Mouse (Mus musculus): ENCODE measurements around the gene Tnfaip8l2. TPM values are rescaled to one million over a fixed set of nuclear protein-coding genes. Genes with fewer than 3 reads are reported as not detected.
A peak's percentile ranks its signal among the peaks of the same experiment; 100 is the strongest.

Tnfaip8l2 gene
- polyA plus RNA-seq, 1 experiment from 2014 or later, result 6.0 TPM

DNA sequence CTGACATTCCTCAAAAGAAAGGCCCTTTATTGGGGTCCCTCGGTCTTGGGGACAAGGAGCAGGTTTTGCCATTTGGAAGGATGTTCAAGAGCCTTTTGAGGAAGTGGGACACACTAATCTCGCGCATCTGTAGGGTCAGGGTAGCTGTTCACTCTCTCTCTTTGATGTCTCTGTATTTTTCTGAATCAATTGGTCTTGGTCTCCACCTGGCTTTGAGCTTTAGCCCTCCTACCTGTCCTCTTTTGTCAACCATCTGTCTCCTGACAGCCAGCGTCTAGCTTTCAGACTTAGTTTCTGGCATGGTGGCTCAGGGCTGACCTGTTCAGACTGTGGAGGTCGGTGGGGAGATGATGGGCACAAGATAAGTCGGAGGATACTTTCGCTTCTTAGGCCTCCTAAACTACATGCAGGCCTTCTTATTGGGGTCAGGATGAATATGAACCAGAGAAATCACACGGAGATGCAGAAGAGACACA is 17.4 kb upstream of the Tnfaip8l2 start:
- ATAC-seq (ENCODE audit: low read depth) (no peak), DNase-seq (no peak)
- Histone ChIP-seq H3K27ac (no peak overlapping the region), H3K4me3 (replicated peaks) (peak overlapping the region; percentile 68), H3K4me2 (peak overlapping the region; percentile 95), H3K4me1 (replicated peaks) (peaks cover 28% of the 10 kb centered on the region), H3K27me3 (peaks cover 52% of the 10 kb centered on the region), H3K9ac (peak overlapping the region; percentile 63), H3K9me3 (replicated peaks) (no peaks in the 10 kb centered on the region), H3K36me3 (no peaks in the 10 kb centered on the region)
- 9% methylated on average over 8 of the region's 8 CpGs for WGBS (ENCODE audit: insufficient replicate concordance)

DNA sequence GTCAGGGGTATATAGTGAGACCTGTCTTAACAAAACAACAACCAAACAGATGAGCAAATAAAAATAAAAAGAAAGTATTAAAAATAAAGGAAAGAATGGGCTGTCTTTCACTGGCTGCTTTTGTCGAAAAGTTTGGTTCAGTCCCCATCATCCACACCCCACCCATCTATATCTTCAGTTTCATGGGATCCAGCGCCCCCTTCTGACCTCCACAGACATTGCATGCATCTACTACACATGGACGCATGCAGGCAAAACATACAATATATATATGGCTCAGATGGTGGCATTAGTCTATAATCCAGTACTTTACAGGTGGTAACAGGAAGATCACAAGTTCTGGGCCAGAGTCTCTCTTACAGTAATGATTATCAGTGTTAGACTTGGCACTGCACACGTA is 11.7 kb upstream of the Tnfaip8l2 start:
- 0 out of 2 replicates have a peak, but pooled peaks have one; percentile 36 for ATAC-seq (ENCODE audit: low read depth)
- H3K27me3 ChIP-seq, result peaks cover 2% of the 10 kb centered on the region
- no peaks in the 10 kb centered on the region for H3K4me1 ChIP-seq (replicated peaks)
- H3K9me3 ChIP-seq (replicated peaks), result no peaks in the 10 kb centered on the region
- H3K4me3 ChIP-seq (replicated peaks), result no peak overlapping the region
- H3K27ac ChIP-seq, result no peak overlapping the region
- 31% methylated on average over 4 of the region's 4 CpGs for WGBS (ENCODE audit: insufficient replicate concordance)
- peak; percentile 51 for DNase-seq
- no peak overlapping the region for H3K4me2 ChIP-seq
- H3K9ac ChIP-seq, result no peak overlapping the region
- H3K36me3 ChIP-seq, result no peaks in the 10 kb centered on the region

DNA sequence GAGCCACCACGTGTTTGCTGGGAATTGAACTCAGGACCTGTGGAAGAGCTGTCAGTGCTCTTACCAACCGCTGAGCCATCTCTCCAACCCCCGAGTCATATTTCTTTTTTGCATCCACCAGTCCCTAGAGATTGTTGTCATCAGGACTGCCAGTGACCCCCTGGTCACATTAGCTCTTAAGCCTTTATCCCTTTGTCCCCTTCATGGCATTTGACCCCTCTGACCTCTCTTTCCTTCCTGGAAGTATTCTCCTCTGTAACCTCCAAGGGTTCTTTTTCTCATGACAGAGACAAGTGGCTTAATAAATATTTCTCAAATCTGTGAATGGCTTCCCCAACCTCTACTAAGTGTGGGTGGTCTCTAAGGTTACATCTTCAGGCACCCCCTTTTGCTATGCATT is 5.8 kb upstream of the Tnfaip8l2 start:
- Histone ChIP-seq H3K9me3 (replicated peaks) (no peaks in the 10 kb centered on the region), H3K27me3 (no peaks in the 10 kb centered on the region), H3K4me2 (no peak overlapping the region), H3K4me1 (replicated peaks) (no peaks in the 10 kb centered on the region), H3K27ac (no peak overlapping the region), H3K4me3 (replicated peaks) (no peak overlapping the region), H3K36me3 (no peaks in the 10 kb centered on the region), H3K9ac (no peak overlapping the region)
- DNase-seq, result no peak
- 54% methylated on average over 3 of the region's 3 CpGs for WGBS (ENCODE audit: insufficient replicate concordance)
- ATAC-seq (ENCODE audit: low read depth), result no peak

DNA sequence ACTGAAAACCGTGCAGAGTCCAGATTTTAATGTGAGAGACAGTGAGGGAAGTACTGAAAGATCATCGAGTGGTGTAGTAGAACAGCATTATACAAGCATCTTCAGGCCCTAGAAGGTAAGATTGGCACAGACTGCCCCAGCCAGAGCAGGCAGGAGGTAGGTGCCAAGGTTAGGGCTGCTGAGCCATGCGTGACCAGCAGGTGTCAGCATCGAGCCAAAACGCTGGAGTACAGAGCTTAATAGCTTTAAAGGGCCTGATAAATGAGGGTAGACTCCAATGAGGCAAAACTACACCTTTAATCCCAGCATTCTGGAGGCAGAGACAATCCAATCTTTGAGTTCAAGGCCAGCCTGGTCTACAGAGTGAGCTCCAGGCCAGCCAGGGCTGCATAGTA is 454 bp upstream of the Tnfaip8l2 start:
- DNase-seq, result peak; percentile 73
- ATAC-seq (ENCODE audit: low read depth), result peak; percentile 72
- Histone ChIP-seq H3K4me1 (replicated peaks) (peaks cover 24% of the 10 kb centered on the region), H3K9ac (no peak overlapping the region), H3K9me3 (replicated peaks) (no peaks in the 10 kb centered on the region), H3K4me3 (replicated peaks) (peak overlapping the region; percentile 27; the same call in 1 of the 2 replicates), H3K36me3 (peaks cover 17% of the 10 kb centered on the region), H3K27me3 (no peaks in the 10 kb centered on the region), H3K4me2 (peak overlapping the region; percentile 47), H3K27ac (no peak overlapping the region)
- WGBS (ENCODE audit: insufficient replicate concordance), result 9% methylated on average over 5 of the region's 5 CpGs

DNA sequence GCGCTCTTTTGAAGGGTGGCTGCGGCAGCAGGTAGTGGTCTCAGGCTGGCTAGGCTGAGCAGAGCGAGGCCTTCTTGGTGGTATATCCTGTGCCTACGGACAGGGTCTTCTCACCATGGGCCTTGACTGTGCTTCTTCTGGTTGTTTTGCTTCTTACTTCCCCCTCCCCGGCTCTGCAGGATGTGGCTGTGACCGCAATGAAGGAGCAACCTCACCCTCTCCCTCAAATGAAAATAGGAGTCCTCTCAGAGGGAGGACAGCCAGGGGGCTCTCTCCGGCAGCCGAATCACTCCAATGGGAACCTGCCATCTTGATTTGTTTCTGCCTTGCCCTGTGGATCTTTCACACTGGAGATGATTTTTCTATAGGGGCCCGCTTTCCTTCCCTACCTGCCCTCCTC is 686 bp downstream of the Tnfaip8l2 start:
- peak overlapping the region; percentile 47 for H3K4me2 ChIP-seq
- H3K4me3 ChIP-seq (replicated peaks), result peak overlapping the region; percentile 27
- H3K9ac ChIP-seq, result no peak overlapping the region

DNA sequence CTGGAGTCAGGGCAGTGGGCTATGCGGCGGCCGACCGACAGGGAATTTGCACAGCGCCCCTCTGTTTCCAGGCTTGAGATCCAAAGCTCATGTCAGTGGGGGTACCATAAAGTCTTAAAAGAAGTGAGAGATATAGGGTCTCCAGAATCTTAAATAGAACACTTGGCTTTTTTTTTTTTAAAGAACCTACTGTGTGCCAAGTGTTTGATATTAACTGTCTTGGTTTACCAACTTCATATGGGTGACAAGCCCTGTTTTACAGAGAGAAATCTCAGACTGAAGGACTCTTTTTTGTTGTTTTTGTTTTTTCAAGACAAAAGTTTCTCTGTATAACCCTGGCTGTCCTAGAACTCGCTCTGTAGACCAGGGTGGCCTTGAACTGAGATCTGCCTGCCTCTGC is 1.4 kb downstream of the Tnfaip8l2 start:
- Histone ChIP-seq H3K36me3 (peaks cover 17% of the 10 kb centered on the region), H3K4me2 (peak overlapping the region; percentile 34; the same call in 1 of the 2 replicates), H3K27ac (peak overlapping the region; percentile 40), H3K9ac (no peak overlapping the region), H3K9me3 (replicated peaks) (no peaks in the 10 kb centered on the region), H3K4me3 (replicated peaks) (0 out of 2 replicates have a peak overlapping the region, but pooled peaks have one; percentile 27), H3K4me1 (replicated peaks) (peaks cover 35% of the 10 kb centered on the region), H3K27me3 (no peaks in the 10 kb centered on the region)
- 87% methylated on average over 6 of the region's 6 CpGs for WGBS (ENCODE audit: insufficient replicate concordance)
- DNase-seq (no peak), ATAC-seq (ENCODE audit: low read depth) (no peak)

More for the DNA sequence above, 686 bp downstream of the Tnfaip8l2 start:
- Histone ChIP-seq H3K36me3 (peaks cover 17% of the 10 kb centered on the region), H3K9me3 (replicated peaks) (no peaks in the 10 kb centered on the region), H3K27ac (peak overlapping the region; percentile 40), H3K27me3 (no peaks in the 10 kb centered on the region), H3K4me1 (replicated peaks) (peaks cover 29% of the 10 kb centered on the region)
- DNase-seq (no peak), ATAC-seq (ENCODE audit: low read depth) (no peak; the same call in 1 of the 2 replicates)
- WGBS (ENCODE audit: insufficient replicate concordance), result 42% methylated on average over 9 of the region's 9 CpGs

DNA sequence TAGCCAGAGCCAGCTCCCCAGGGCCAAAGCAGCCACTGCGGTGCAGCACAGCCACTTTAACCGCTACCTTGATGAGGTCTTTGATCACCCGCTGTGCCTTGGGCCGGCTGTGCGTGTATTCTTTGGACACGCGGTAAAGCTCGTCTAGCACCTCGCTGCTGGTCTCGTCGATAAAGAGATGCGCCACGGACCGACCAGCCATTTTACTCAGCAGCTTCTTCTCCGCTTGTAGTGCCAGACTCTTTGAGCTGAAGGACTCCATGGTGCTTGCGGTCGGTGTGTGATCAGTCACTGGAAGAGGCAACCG is 1.9 kb downstream of the Tnfaip8l2 start:
- Histone ChIP-seq H3K4me2 (peak overlapping the region; percentile 34; the same call in 1 of the 2 replicates), H3K27me3 (no peaks in the 10 kb centered on the region), H3K9me3 (replicated peaks) (no peaks in the 10 kb centered on the region), H3K4me3 (replicated peaks) (no peak overlapping the region), H3K9ac (no peak overlapping the region), H3K27ac (peak overlapping the region; percentile 18; the same call in 1 of the 2 replicates), H3K36me3 (peaks cover 17% of the 10 kb centered on the region), H3K4me1 (replicated peaks) (peaks cover 41% of the 10 kb centered on the region)
- DNase-seq, result no peak
- no peak for ATAC-seq (ENCODE audit: low read depth)
- 65% methylated on average over 18 of the region's 18 CpGs for WGBS (ENCODE audit: insufficient replicate concordance)

DNA sequence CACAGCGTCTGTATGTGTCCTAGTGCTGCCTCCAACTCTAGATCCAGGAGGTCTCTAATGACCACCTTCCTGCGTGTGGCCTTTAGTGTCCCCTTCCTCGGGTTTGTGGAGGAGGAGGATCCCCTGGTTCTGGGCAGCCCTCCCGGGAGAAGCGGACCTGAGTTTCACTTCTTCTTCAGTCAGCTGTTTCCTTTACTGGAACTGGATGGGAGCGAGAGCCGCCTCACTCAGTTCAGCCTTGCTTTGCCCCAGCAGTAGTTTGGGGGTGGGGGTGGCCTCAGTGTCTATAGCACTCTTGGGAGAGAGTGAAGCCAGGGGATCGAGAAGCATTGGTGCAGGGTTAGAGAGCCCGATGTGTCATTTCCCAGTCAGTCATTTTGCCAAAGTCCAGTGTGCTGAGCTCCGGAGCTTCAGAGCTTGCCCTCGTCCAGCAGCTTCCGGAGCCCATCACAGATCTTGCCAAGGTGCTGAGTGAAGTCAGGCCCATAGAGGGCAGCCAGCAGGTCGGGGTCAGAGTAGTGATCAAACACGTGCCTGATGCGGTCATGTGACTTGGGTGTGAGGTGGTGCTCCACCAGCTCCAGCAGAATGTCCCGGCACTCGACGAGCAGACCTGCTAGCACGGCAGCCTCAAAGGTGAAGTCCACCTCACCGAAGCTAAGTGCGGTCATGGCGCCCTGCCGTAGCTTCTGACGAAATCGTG is 2.4 kb downstream of the Tnfaip8l2 start:
- no peaks in the 10 kb centered on the region for H3K27me3 ChIP-seq
- peaks cover 46% of the 10 kb centered on the region for H3K4me1 ChIP-seq (replicated peaks)
- no peaks in the 10 kb centered on the region for H3K9me3 ChIP-seq (replicated peaks)
- no peak overlapping the region; the same call in 1 of the 2 replicates for H3K27ac ChIP-seq
- no peak overlapping the region for H3K4me3 ChIP-seq (replicated peaks)
- DNase-seq, result no peak
- peaks cover 17% of the 10 kb centered on the region for H3K36me3 ChIP-seq
- H3K4me2 ChIP-seq, result peak overlapping the region; percentile 34
- 0 out of 2 replicates have a peak, but pooled peaks have one; percentile 19 for ATAC-seq (ENCODE audit: low read depth)
- no peak overlapping the region for H3K9ac ChIP-seq
- 58% methylated on average over 25 of the region's 25 CpGs for WGBS (ENCODE audit: insufficient replicate concordance)

DNA sequence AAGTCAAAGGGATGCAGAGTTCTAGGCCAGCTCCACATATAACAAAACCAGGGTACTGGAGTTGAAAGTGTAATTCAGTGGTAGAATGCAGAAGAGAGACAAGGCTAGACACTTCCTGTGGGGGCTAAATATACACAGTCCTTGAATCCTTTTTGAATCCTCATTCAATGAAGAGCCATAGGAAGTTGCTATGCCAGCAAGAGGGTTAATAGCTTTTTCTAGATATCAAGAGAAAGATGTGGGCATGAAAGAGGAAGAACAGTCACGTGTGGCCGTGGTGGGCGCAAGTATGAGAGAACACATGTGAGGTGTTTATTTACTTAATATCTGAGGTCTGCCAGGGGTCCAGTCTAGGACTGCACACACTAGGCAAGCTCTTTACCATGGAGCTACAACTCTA is 5.8 kb downstream of the Tnfaip8l2 start:
- Histone ChIP-seq H3K9ac (no peak overlapping the region), H3K27ac (peak overlapping the region; percentile 61)

DNA sequence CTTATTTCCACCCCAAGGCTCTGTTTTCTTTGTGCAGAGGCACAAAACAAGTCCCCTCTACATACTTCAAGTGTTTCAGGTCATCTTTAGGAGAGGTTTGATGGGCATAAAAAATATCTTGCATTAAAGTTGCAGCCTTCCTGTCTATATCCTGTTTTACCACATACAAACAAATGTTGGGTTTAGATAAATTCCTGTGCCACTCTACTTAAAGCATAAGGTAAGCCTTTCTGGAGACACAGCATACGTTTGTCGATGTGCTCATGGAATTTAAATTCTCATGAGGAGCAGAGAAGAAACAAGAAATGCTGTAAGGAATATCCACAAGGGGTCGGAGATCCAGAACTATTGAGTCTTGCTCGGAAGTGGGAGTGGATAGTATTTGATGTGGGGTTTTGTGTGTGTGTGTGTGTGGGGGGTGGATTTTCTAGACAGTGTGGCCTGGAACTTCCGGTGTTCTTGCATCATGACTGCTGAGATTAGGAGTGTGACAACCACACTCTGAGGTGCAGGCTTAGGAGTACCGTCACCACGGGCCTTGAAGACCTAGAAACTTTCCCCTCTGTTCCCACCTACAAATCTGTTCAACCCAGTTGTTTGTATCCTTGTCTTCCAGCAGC is 6.6 kb downstream of the Tnfaip8l2 start:
- H3K27ac ChIP-seq, result peak overlapping the region; percentile 61
- H3K4me2 ChIP-seq, result peak overlapping the region; percentile 78
- H3K27me3 ChIP-seq, result no peaks in the 10 kb centered on the region
- H3K4me1 ChIP-seq (replicated peaks), result peaks cover 41% of the 10 kb centered on the region
- peaks cover 20% of the 10 kb centered on the region for H3K36me3 ChIP-seq
- ATAC-seq (ENCODE audit: low read depth), result no peak
- H3K9ac ChIP-seq, result peak overlapping the region; percentile 67
- no peaks in the 10 kb centered on the region for H3K9me3 ChIP-seq (replicated peaks)
- WGBS (ENCODE audit: insufficient replicate concordance), result 33% methylated on average over 7 of the region's 7 CpGs
- DNase-seq, result no peak
- peak overlapping the region; percentile 61 for H3K4me3 ChIP-seq (replicated peaks)

More for the DNA sequence above, 5.8 kb downstream of the Tnfaip8l2 start:
- Histone ChIP-seq H3K27me3 (no peaks in the 10 kb centered on the region), H3K9me3 (replicated peaks) (no peaks in the 10 kb centered on the region), H3K4me2 (peak overlapping the region; percentile 78), H3K36me3 (peaks cover 23% of the 10 kb centered on the region), H3K4me1 (replicated peaks) (peaks cover 43% of the 10 kb centered on the region), H3K4me3 (replicated peaks) (no peak overlapping the region)
- 54% methylated on average over 3 of the region's 3 CpGs for WGBS (ENCODE audit: insufficient replicate concordance)
- no peak for ATAC-seq (ENCODE audit: low read depth)
- DNase-seq, result no peak

DNA sequence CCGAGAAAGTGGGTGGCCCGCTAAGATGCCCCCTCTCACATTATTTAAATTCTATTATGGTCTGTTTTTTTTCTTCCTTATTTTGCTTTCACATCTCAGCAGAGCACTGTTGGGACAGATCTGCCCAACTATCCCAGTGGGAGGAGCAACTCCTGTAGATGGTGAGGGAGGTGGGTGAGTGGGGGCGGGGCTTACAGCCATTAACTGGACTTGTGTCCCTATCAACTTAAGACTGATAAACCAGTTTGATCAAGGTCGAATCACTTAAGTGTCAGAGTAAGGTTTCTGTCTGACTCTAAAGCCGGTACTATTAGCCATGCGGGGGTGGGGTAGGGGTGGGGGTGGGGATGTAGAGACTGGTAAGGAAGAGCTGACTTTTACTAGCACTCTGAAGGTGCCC is 7.1 kb downstream of the Tnfaip8l2 start:
- H3K27me3 ChIP-seq, result no peaks in the 10 kb centered on the region
- 5% methylated on average over 6 of the region's 6 CpGs for WGBS (ENCODE audit: insufficient replicate concordance)
- H3K4me3 ChIP-seq (replicated peaks), result peak overlapping the region; percentile 61
- H3K4me1 ChIP-seq (replicated peaks), result peaks cover 36% of the 10 kb centered on the region
- no peaks in the 10 kb centered on the region for H3K9me3 ChIP-seq (replicated peaks)
- H3K9ac ChIP-seq, result peak overlapping the region; percentile 67
- peak; percentile 58 for DNase-seq
- peak overlapping the region; percentile 78 for H3K4me2 ChIP-seq
- H3K36me3 ChIP-seq, result peaks cover 16% of the 10 kb centered on the region
- peak; percentile 37 for ATAC-seq (ENCODE audit: low read depth)
- H3K27ac ChIP-seq, result peak overlapping the region; percentile 61
